Mouse (Mus musculus) B cell, adult (primary cell): Measurements from ENCODE around the gene Tnfsf11. TPM values are rescaled to one million over a fixed set of nuclear protein-coding genes. Genes with fewer than 3 reads are reported as not detected.

ENCODE experiments used
- total RNA-seq: library from RNA; stranded (reverse); gene quantifications from 4 replicates; pipeline ENCODE4 v1.2.4, GENCODE M21; 2023; ENCODE audit not compliant: inconsistent age

The Tnfsf11 gene
- 0.87 to 0.90 TPM in 2 of 4 replicates, not detected in the others for total RNA-seq

DNA sequence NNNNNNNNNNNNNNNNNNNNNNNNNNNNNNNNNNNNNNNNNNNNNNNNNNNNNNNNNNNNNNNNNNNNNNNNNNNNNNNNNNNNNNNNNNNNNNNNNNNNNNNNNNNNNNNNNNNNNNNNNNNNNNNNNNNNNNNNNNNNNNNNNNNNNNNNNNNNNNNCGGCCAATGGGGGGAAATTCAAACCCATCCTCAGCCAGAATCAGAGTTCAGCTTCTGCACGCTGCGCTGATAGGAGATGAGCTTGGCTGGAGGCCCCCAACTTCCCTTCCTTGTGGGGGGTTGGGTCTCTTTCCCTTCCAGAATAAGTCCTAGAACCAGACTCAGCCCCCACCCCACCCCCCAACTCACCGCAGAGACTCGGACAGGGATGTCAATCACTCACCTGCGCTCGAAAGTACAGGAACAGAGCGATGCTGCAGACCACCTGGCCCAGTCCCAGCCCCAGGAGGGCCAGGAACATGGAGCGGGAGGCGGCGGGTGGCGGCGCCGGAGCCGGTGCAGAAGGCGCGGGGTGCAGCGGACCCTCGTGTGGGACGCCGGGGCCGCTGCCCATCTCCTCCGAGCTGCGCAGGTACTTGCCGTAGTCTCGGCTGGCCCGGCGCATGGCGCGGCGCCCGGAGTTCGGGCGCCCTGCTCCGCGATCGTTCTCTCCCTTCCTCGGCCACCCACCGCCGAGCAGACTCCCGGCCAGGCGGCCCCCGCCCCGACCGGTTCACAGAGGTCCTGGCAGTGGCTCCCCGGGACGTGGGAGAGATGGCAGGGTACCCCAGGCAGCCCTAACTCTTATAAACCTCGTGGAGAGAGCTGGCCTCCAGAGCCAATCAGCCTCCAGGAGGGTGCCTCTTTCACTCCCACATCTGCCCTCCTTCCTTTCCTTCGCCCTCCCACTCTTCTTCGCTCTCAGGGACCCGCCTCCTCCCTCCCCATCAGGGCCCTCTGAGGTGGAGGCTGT, at the start of gene Tnfsf11:
TSS of gene Tnfsf11 (minus strand) at position 758 of the 952 bp plus-strand sequence.

Other genes with a start within 250 kb of the Tnfsf11 start
- not detected in 4 replicates for gene Fam216b, start 219.0 kb downstream of the Tnfsf11 start, total RNA-seq
- gene Akap11, start 228.8 kb upstream of the Tnfsf11 start, total RNA-seq, result 38.0 to 42.4 TPM (median 40.0 TPM) in 4 replicates